9 mouse cellular contexts compared by ENCODE assay signal in genomic region chr3:86548091-86549015, GRCm38 (mm10). TPM values are rescaled to one million over a fixed set of nuclear protein-coding genes. Genes with fewer than 3 reads are reported as not detected.
A peak's percentile ranks its signal among the peaks of the same experiment; 100 is the strongest.
DNase-seq lines count a peak whose midpoint lies in the region; ATAC-seq and TF ChIP-seq lines count a peak whose summit lies in the region.
"Had no signal": no experiment of that assay in that cellular context is flagged by ENCODE, and none has a peak within 500 bp of the region (broad histone marks: within the 10 kb centered on the region; RNA-seq: fewer than 3 reads in every experiment).

Gene Mab21l2 (minus strand): TSS chr3:86548629.

- H3K9me3 ChIP-seq in hindbrain, embryonic 15.5 days = no peaks in the 10 kb centered on the region
- H3K9me3 ChIP-seq in midbrain, embryonic 15.5 days = no peaks in the 10 kb centered on the region

- H3K4me3 ChIP-seq in gastrocnemius, adult 2 months = peak within 1 kb of the TSS; percentile 67
- H3K4me3 ChIP-seq in hindbrain, embryonic 15.5 days = peak within 1 kb of the TSS; percentile 49
- H3K4me3 ChIP-seq in midbrain, embryonic 15.5 days = peak within 1 kb of the TSS; percentile 54
- H3K4me3 ChIP-seq: myocyte had no signal

- TF ChIP-seq CTCF in gastrocnemius, adult 2 months (IDR thresholded peaks at IDR 0.05) = no peak

- whole genome bisulfite sequencing in hindbrain, embryonic 15.5 days = 3% methylated on average over 25 of the region's 25 CpGs
- WGBS in midbrain, embryonic 15.5 days = 4% methylated on average over 25 of the region's 25 CpGs

- intact Hi-C loops in gastrocnemius, adult 2 months (cut with DNase I) = no loop called here

- H3K4me1 ChIP-seq in hindbrain, embryonic 15.5 days (replicated peaks) = peaks cover 23% of the 10 kb centered on the region
- peaks cover 29% of the 10 kb centered on the region for H3K4me1 ChIP-seq in midbrain, embryonic 15.5 days

- DNase-seq in gastrocnemius, adult 2 months = no peak
- DNase-seq in gastrocnemius, adult 8-10 months (ENCODE audit: low spot score in 2 of 2) = no peak
- DNase-seq in ES-CJ7 (ENCODE audit: low read depth, low spot score) = peak; percentile 57
- DNase-seq in embryo, embryonic 10 days (ENCODE audit: low spot score) = peak; percentile 82
- DNase-seq in layer of hippocampus, postnatal 10 days (ENCODE audit: low spot score in 2 of 2) = no peak
- no peak for DNase-seq in ovary, postnatal 36 days (ENCODE audit: low spot score)

- H3K9ac ChIP-seq in hindbrain, embryonic 15.5 days = peak within 1 kb of the TSS; percentile 68
- peak within 1 kb of the TSS; percentile 56 for H3K9ac ChIP-seq in midbrain, embryonic 15.5 days

- peak; percentile 95 for ATAC-seq in hindbrain, embryonic 15.5 days (ENCODE audit: low FRiP score, low read depth)
- ATAC-seq in midbrain, embryonic 15.5 days (replicated peaks) = peak; percentile 91

- H3K36me3 ChIP-seq in hindbrain, embryonic 15.5 days = no peaks in the 10 kb centered on the region
- H3K36me3 ChIP-seq in midbrain, embryonic 15.5 days (replicated peaks) = no peaks in the 10 kb centered on the region

- no peak within 1 kb of the TSS for H3K27ac ChIP-seq in gastrocnemius, adult 2 months
- peak within 1 kb of the TSS; percentile 94 for H3K27ac ChIP-seq in hindbrain, embryonic 15.5 days (replicated peaks)
- peak within 1 kb of the TSS; percentile 86 for H3K27ac ChIP-seq in midbrain, embryonic 15.5 days

- H3K27me3 ChIP-seq in hindbrain, embryonic 15.5 days = 0 out of 2 replicates have a peak, but pooled peaks cover 4% of the 10 kb centered on the region
- peaks cover 11% of the 10 kb centered on the region for H3K27me3 ChIP-seq in midbrain, embryonic 15.5 days (replicated peaks)

- peak within 1 kb of the TSS; percentile 60 for H3K4me2 ChIP-seq in hindbrain, embryonic 15.5 days
- H3K4me2 ChIP-seq in midbrain, embryonic 15.5 days = peak within 1 kb of the TSS; percentile 75

RNA-seq across cellular contexts. Expression of gene Mab21l2, which starts in this region (rescaled TPM):
- under 1 TPM in 1 of 2 experiments, not detected in 1; 0.17 TPM for total RNA-seq in gastrocnemius, adult 2 months (2021)
- total RNA-seq in gastrocnemius, adult 8-10 months (2022) = not detected
- 185 and 211 TPM in 2 replicates for polyA plus RNA-seq in hindbrain, embryonic 15.5 days (2015; fragmentation: Nextera tagmentation; extraction: Ambion mirVana)
- polyA plus RNA-seq in midbrain, embryonic 15.5 days (2015; fragmentation: Nextera tagmentation; extraction: Ambion mirVana) = 65.8 and 80.9 TPM in 2 replicates
- total RNA-seq in layer of hippocampus, postnatal 10 days (2021) = not detected
- polyA plus RNA-seq: myocyte had no signal

Comparison
In these comparisons a context has a peak if more than half of its experiments do, and no peak if none do; other contexts are left out.
1. DNase-seq: peak in ES-CJ7 (single experiment) and embryo, embryonic 10 days (single experiment); none in gastrocnemius, adult 2 months (single experiment), gastrocnemius, adult 8-10 months (0 of 2), layer of hippocampus, postnatal 10 days (0 of 2) and ovary, postnatal 36 days (single experiment).
2. Peak in every context shown above with its lines, with median percentiles within 50 percentile points of each other: H3K4me3 ChIP-seq.